17 mouse cellular contexts compared by ENCODE assay signal in the genomic region with DNA sequence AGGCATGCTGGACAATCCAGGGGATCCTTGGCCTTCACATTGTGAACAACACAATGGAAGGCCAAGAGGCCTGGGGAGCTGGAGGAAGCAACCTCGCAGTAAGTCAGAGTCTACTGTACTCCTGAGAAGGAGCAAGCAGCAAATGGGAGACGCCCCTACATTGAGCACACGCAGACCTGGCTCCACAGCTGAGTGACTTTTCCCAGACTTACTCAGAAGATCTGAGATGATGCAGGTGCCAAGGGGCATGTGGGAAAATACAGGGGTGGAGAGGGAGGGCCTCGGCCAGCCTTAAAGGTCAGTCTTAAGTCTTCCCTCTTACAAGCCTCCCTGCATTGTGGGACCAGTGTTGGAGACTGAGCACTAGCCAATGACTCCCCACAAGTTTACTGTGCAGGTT. TPM values are rescaled to one million over a fixed set of nuclear protein-coding genes. Genes with fewer than 3 reads are reported as not detected.
DNase-seq lines count a peak whose midpoint lies in the region; ATAC-seq and TF ChIP-seq lines count a peak whose summit lies in the region.
"Had no signal": no experiment of that assay in that cellular context is flagged by ENCODE, and none has a peak within 500 bp of the region (broad histone marks: within the 10 kb centered on the region; RNA-seq: fewer than 3 reads in every experiment).

No protein-coding gene starts in this region.

- H3K9me3 ChIP-seq in heart, embryonic 11.5 days (replicated peaks; ENCODE audit: control insufficient read depth, low read length), result no peaks in the 10 kb centered on the region
- no peaks in the 10 kb centered on the region for H3K9me3 ChIP-seq in lung, embryonic 14.5 days (ENCODE audit: low read depth, low read length)
- no peaks in the 10 kb centered on the region for H3K9me3 ChIP-seq in kidney, embryonic 14.5 days (ENCODE audit: control insufficient read depth, low read length)
- H3K9me3 ChIP-seq in limb, embryonic 15.5 days, result no peaks in the 10 kb centered on the region
- H3K9me3 ChIP-seq: forebrain, embryonic 10.5 days; liver, embryonic 15.5 days had no signal

- no peak for DNase-seq in heart, postnatal 36 days
- no peak for DNase-seq in lung, embryonic 14.5 days
- DNase-seq in lung, postnatal 14 days, result no peak
- DNase-seq in left cerebral cortex, postnatal 36 days (ENCODE audit: low spot score in 2 of 2), result no peak
- DNase-seq: B cell, adult 2 months; cerebellum, postnatal 14 days; midbrain, embryonic 14.5 days; right cerebral cortex, adult 18-20 months; spleen, adult 18-20 months; thymus, postnatal 36 days had no signal

- H3K27me3 ChIP-seq in heart, embryonic 11.5 days (ENCODE audit: control insufficient read depth, insufficient read depth, low read length), result no peaks in the 10 kb centered on the region
- H3K27me3 ChIP-seq in lung, embryonic 14.5 days (ENCODE audit: insufficient read depth, low read length), result no peaks in the 10 kb centered on the region
- H3K27me3 ChIP-seq in kidney, embryonic 14.5 days (ENCODE audit: control insufficient read depth, insufficient read depth, low read length), result no peaks in the 10 kb centered on the region
- no peaks in the 10 kb centered on the region for H3K27me3 ChIP-seq in limb, embryonic 15.5 days
- H3K27me3 ChIP-seq: liver, embryonic 15.5 days; Patski had no signal

- H3K36me3 ChIP-seq in heart, embryonic 11.5 days (ENCODE audit: control insufficient read depth, insufficient read depth, low read length), result 0 out of 2 replicates have a peak, but pooled peaks cover 2% of the 10 kb centered on the region
- H3K36me3 ChIP-seq in lung, embryonic 14.5 days (ENCODE audit: insufficient read depth), result peaks cover 12% of the 10 kb centered on the region
- peaks cover 6% of the 10 kb centered on the region; the same call in 1 of the 2 replicates for H3K36me3 ChIP-seq in kidney, embryonic 14.5 days (ENCODE audit: control insufficient read depth, insufficient read depth, low read length)
- peaks cover 2% of the 10 kb centered on the region; the same call in 1 of the 2 replicates for H3K36me3 ChIP-seq in limb, embryonic 15.5 days
- H3K36me3 ChIP-seq: forebrain, embryonic 10.5 days; liver, embryonic 15.5 days had no signal

- peaks cover 74% of the 10 kb centered on the region for H3K4me1 ChIP-seq in heart, embryonic 11.5 days (ENCODE audit: control insufficient read depth, insufficient read depth, low read length)
- peaks cover 35% of the 10 kb centered on the region for H3K4me1 ChIP-seq in lung, embryonic 14.5 days (ENCODE audit: insufficient read depth)
- peaks cover 52% of the 10 kb centered on the region for H3K4me1 ChIP-seq in kidney, embryonic 14.5 days (ENCODE audit: control insufficient read depth, insufficient read depth, low read length)
- H3K4me1 ChIP-seq in limb, embryonic 15.5 days, result peaks cover 70% of the 10 kb centered on the region
- H3K4me1 ChIP-seq: liver, embryonic 15.5 days had no signal

- no peak overlapping the region for H3K9ac ChIP-seq in heart, embryonic 11.5 days (ENCODE audit: low read depth, low read length)
- H3K9ac ChIP-seq in lung, embryonic 14.5 days, result no peak overlapping the region
- no peak overlapping the region for H3K9ac ChIP-seq in kidney, embryonic 14.5 days (ENCODE audit: low read depth, low read length)
- no peak overlapping the region for H3K9ac ChIP-seq in limb, embryonic 15.5 days
- H3K9ac ChIP-seq: liver, embryonic 15.5 days had no signal

- H3K4me2 ChIP-seq in heart, embryonic 11.5 days, result no peak overlapping the region
- no peak overlapping the region for H3K4me2 ChIP-seq in lung, embryonic 14.5 days
- H3K4me2 ChIP-seq in kidney, embryonic 14.5 days (replicated peaks; ENCODE audit: low read depth, low read length), result no peak overlapping the region
- H3K4me2 ChIP-seq in limb, embryonic 15.5 days, result no peak overlapping the region
- H3K4me2 ChIP-seq: liver, embryonic 15.5 days had no signal

- H3K27ac ChIP-seq in heart, embryonic 11.5 days (ENCODE audit: low read depth, low read length), result peak overlapping the region; percentile 76
- H3K27ac ChIP-seq in lung, embryonic 14.5 days (ENCODE audit: low read depth), result peak overlapping the region; percentile 92; the same call in 1 of the 2 replicates
- no peak overlapping the region for H3K27ac ChIP-seq in kidney, embryonic 14.5 days (ENCODE audit: low read depth, low read length)
- peak overlapping the region; percentile 54; the same call in 1 of the 2 replicates for H3K27ac ChIP-seq in limb, embryonic 15.5 days
- H3K27ac ChIP-seq: forebrain, embryonic 10.5 days; hindbrain, postnatal 0 days; liver, embryonic 15.5 days had no signal

- no peak overlapping the region for H3K4me3 ChIP-seq in heart, embryonic 11.5 days (ENCODE audit: low read depth, low read length)
- no peak overlapping the region for H3K4me3 ChIP-seq in lung, embryonic 14.5 days (ENCODE audit: low read depth, low read length)
- no peak overlapping the region for H3K4me3 ChIP-seq in kidney, embryonic 14.5 days (ENCODE audit: low read length)
- no peak overlapping the region for H3K4me3 ChIP-seq in limb, embryonic 15.5 days
- H3K4me3 ChIP-seq: forebrain, embryonic 10.5 days; liver, embryonic 15.5 days had no signal

- no peak for TF ChIP-seq CTCF in lung, embryonic 14.5 days (IDR thresholded peaks at IDR 0.05; ENCODE audit: low read depth)

- intact Hi-C loops in heart, postnatal 36 days (cut with DNase I), result no loop called here
- intact Hi-C loops in left cerebral cortex, postnatal 36 days (cut with DNase I), result no loop called here

- 73% methylated on average over 4 of the region's 4 CpGs for WGBS in heart, embryonic 11.5 days (ENCODE audit: insufficient replicate concordance)
- WGBS in lung, embryonic 14.5 days, result 70% methylated on average over 4 of the region's 4 CpGs
- WGBS in kidney, embryonic 14.5 days, result 52% methylated on average over 4 of the region's 4 CpGs
- WGBS in limb, embryonic 15.5 days, result 77% methylated on average over 4 of the region's 4 CpGs

- no peak for ATAC-seq in heart, embryonic 11.5 days (replicated peaks; ENCODE audit: insufficient number of reproducible peaks, low FRiP score, low TSS enrichment)
- no peak for ATAC-seq in lung, embryonic 14.5 days (ENCODE audit: insufficient read depth)
- ATAC-seq in kidney, embryonic 14.5 days (ENCODE audit: low FRiP score, low TSS enrichment), result peak; percentile 41; the same call in 1 of the 2 replicates
- no peak for ATAC-seq in limb, embryonic 15.5 days (ENCODE audit: insufficient number of reproducible peaks, low FRiP score, low TSS enrichment, low read depth)
- ATAC-seq: hindbrain, postnatal 0 days; Patski had no signal

RNA-seq across cellular contexts. Expression of gene Creb3l2, which starts 25.2 kb away (rescaled TPM):
- 42.9 and 52.9 TPM in 2 replicates for polyA plus RNA-seq in heart, embryonic 11.5 days (2014; fragmentation: Nextera tagmentation; extraction: Ambion mirVana)
- total RNA-seq in heart, postnatal 36 days (2021), result 10 to 100 TPM; 21.5 to 22.6 TPM
- polyA plus RNA-seq in lung, embryonic 14.5 days (2014; fragmentation: Nextera tagmentation; extraction: Ambion mirVana), result 33.1 and 35.6 TPM in 2 replicates
- 21.3 and 34.2 TPM in 2 replicates for polyA plus RNA-seq in kidney, embryonic 14.5 days (2014; fragmentation: Nextera tagmentation; extraction: Ambion mirVana)
- 29.9 and 35.0 TPM in 2 replicates for polyA plus RNA-seq in limb, embryonic 15.5 days (2015; fragmentation: Nextera tagmentation; extraction: Ambion mirVana)
- total RNA-seq in left cerebral cortex, postnatal 36 days (2021), result 1 to 10 TPM; 6.1 to 8.1 TPM
